Mouse (Mus musculus): ENCODE results near the gene Pitpnb.

- no peak for TF ChIP-seq POLR2A (IDR thresholded peaks at IDR 0.05; ENCODE audit: borderline replicate concordance, low read depth, low read length)
- no peak for TF ChIP-seq CTCF (IDR thresholded peaks at IDR 0.05; ENCODE audit: low read depth, low read length)
Measured at GRCm38 (mm10) chr5:111341609-111342008, 11.0 kb downstream of the Pitpnb start.
